Mouse (Mus musculus) thymus, postnatal 36 days (tissue): ENCODE measurements around the gene Grip1.

Experiments
- DNase-seq, 2 experiments: peaks; one replicate each; pipeline ENCODE4 v3.0.0; 2022; ENCODE audit warnings: mixed read lengths in 2 of 2

Gene Grip1

GRCm38 (mm10) chr10:119453431-119454105 lies at the start of gene Grip1:
Grip1 (plus strand) TSS chr10:119453830.
- DNase-seq: peak; percentile 10 to 18

GRCm38 (mm10) chr10:119405103-119405502 lies 48.5 kb upstream of the Grip1 start:
- DNase-seq: no peak

- no peak for DNase-seq
Measured at GRCm38 (mm10) chr10:119405612-119406011, 48.0 kb upstream of the Grip1 start.

GRCm38 (mm10) chr10:119408327-119408726 lies 45.3 kb upstream of the Grip1 start:
- no peak for DNase-seq

- DNase-seq: no peak
Measured at GRCm38 (mm10) chr10:119413238-119413637, 40.4 kb upstream of the Grip1 start.

- DNase-seq: no peak
Measured at GRCm38 (mm10) chr10:119415106-119415505, 38.5 kb upstream of the Grip1 start.

GRCm38 (mm10) chr10:119421418-119421817 lies 32.2 kb upstream of the Grip1 start:
- no peak for DNase-seq

- no peak for DNase-seq
Measured at GRCm38 (mm10) chr10:119423821-119424534, 29.7 kb upstream of the Grip1 start.

GRCm38 (mm10) chr10:119427653-119428052 lies 26.0 kb upstream of the Grip1 start:
- DNase-seq: no peak

GRCm38 (mm10) chr10:119428106-119428505 lies 25.5 kb upstream of the Grip1 start:
- DNase-seq: no peak

GRCm38 (mm10) chr10:119430240-119430639 lies 23.4 kb upstream of the Grip1 start:
- no peak for DNase-seq

- no peak for DNase-seq
Measured at GRCm38 (mm10) chr10:119431801-119432200, 21.8 kb upstream of the Grip1 start.

GRCm38 (mm10) chr10:119435818-119436217 lies 17.8 kb upstream of the Grip1 start:
- DNase-seq: no peak

- no peak for DNase-seq
Measured at GRCm38 (mm10) chr10:119437319-119437718, 16.3 kb upstream of the Grip1 start.

- no peak for DNase-seq
Measured at GRCm38 (mm10) chr10:119441743-119442142, 11.9 kb upstream of the Grip1 start.

GRCm38 (mm10) chr10:119447392-119447914 lies 6.2 kb upstream of the Grip1 start:
- no peak for DNase-seq

- DNase-seq: no peak
Measured at GRCm38 (mm10) chr10:119447930-119448329, 5.7 kb upstream of the Grip1 start.

GRCm38 (mm10) chr10:119452698-119453097 lies 932 bp upstream of the Grip1 start:
- DNase-seq: no peak

GRCm38 (mm10) chr10:119454106-119454667 lies 557 bp downstream of the Grip1 start:
- DNase-seq: peak in 1 of 2 experiments; percentile 3

- no peak for DNase-seq
Measured at GRCm38 (mm10) chr10:119454668-119455542, 1.3 kb downstream of the Grip1 start.

- DNase-seq: no peak
Measured at GRCm38 (mm10) chr10:119455543-119455940, 1.9 kb downstream of the Grip1 start.

GRCm38 (mm10) chr10:119457121-119457520 lies 3.5 kb downstream of the Grip1 start:
- no peak for DNase-seq

GRCm38 (mm10) chr10:119458991-119459390 lies 5.4 kb downstream of the Grip1 start:
- no peak for DNase-seq
